Mouse (Mus musculus): ENCODE measurements around the gene Tmem8.
"Not testable (repeated sequence)": the region's sequence is repeated elsewhere in the genome, so short reads cannot be mapped to it uniquely, and the experiment has no call there.

Gene Tmem8

GRCm38 (mm10) chr17:26111722-26112121 is 1.4 kb upstream of the Tmem8 start:
- no peak for DNase-seq (ENCODE audit: low read depth, low spot score)

- DNase-seq (ENCODE audit: low read depth, low spot score), result no peak
Measured at GRCm38 (mm10) chr17:26112751-26113150, 348 bp upstream of the Tmem8 start.

- DNase-seq (ENCODE audit: low read depth, low spot score), result no peak
Measured at GRCm38 (mm10) chr17:26114061-26114460, 962 bp downstream of the Tmem8 start.

GRCm38 (mm10) chr17:26114461-26114860 is 1.4 kb downstream of the Tmem8 start:
- DNase-seq (ENCODE audit: low read depth, low spot score), result not testable (repeated sequence)

GRCm38 (mm10) chr17:26115205-26115898 is 2.3 kb downstream of the Tmem8 start:
- no peak for DNase-seq (ENCODE audit: low read depth, low spot score)

GRCm38 (mm10) chr17:26115956-26116487 is 2.9 kb downstream of the Tmem8 start:
- no peak for DNase-seq (ENCODE audit: low read depth, low spot score)

GRCm38 (mm10) chr17:26116503-26117258 is 3.6 kb downstream of the Tmem8 start:
- DNase-seq (ENCODE audit: low read depth, low spot score), result no peak

GRCm38 (mm10) chr17:26119766-26120710 is 6.9 kb downstream of the Tmem8 start:
- DNase-seq (ENCODE audit: low read depth, low spot score), result peak; percentile 59

- DNase-seq (ENCODE audit: low read depth, low spot score), result no peak
Measured at GRCm38 (mm10) chr17:26122431-26123140, 9.5 kb downstream of the Tmem8 start.

GRCm38 (mm10) chr17:26123267-26123684 is 10.2 kb downstream of the Tmem8 start, which contains the start of gene Mrpl28:
TSS of gene Mrpl28 (plus strand) at chr17:26123500.
- DNase-seq (ENCODE audit: low read depth, low spot score), result peak; percentile 97

- DNase-seq (ENCODE audit: low read depth, low spot score), result no peak
Measured at GRCm38 (mm10) chr17:26124560-26124959, 11.5 kb downstream of the Tmem8 start.

- DNase-seq (ENCODE audit: low read depth, low spot score), result no peak
Measured at GRCm38 (mm10) chr17:26125226-26125625, 12.1 kb downstream of the Tmem8 start.

- peak; percentile 10 for DNase-seq (ENCODE audit: low read depth, low spot score)
Measured at GRCm38 (mm10) chr17:26131062-26131732, 18.1 kb downstream of the Tmem8 start.

- no peak for DNase-seq (ENCODE audit: low read depth, low spot score)
Measured at GRCm38 (mm10) chr17:26131856-26132853, 19.1 kb downstream of the Tmem8 start.

- DNase-seq (ENCODE audit: low read depth, low spot score), result no peak
Measured at GRCm38 (mm10) chr17:26137106-26137750, 24.1 kb downstream of the Tmem8 start.

- no peak for DNase-seq (ENCODE audit: low read depth, low spot score)
Measured at GRCm38 (mm10) chr17:26137751-26138130, 24.6 kb downstream of the Tmem8 start.

GRCm38 (mm10) chr17:26138239-26138836 is 25.2 kb downstream of the Tmem8 start, which contains the start of gene Axin1:
TSS of gene Axin1 (plus strand) at chr17:26138688.
- peak; percentile 95 for DNase-seq (ENCODE audit: low read depth, low spot score)

GRCm38 (mm10) chr17:26138901-26139381 is 25.8 kb downstream of the Tmem8 start:
- DNase-seq (ENCODE audit: low read depth, low spot score), result no peak
